Mouse (Mus musculus) C2C12 (cell line): ENCODE data around the gene Gm49333.

Experiments
- CEBPB ChIP-seq: IDR thresholded peaks from one replicate; pipeline ENCODE4 v1.6.1; 2011; ENCODE audit warnings: low read depth, mild to moderate bottlenecking, control low read depth, moderate library complexity
- CTCF ChIP-seq: IDR thresholded peaks from one replicate; pipeline ENCODE4 v1.5.1; 2011; ENCODE audit not compliant: control insufficient read depth, insufficient read depth, insufficient read length
- MAX ChIP-seq: IDR thresholded peaks from one replicate; pipeline ENCODE4 v1.6.1; 2011; ENCODE audit warnings: mild to moderate bottlenecking, control low read depth
- USF1 ChIP-seq: IDR thresholded peaks from one replicate; pipeline ENCODE4 v1.6.1; 2011; ENCODE audit warnings: low read depth, mild to moderate bottlenecking, control low read depth, moderate library complexity

GRCm38 (mm10) chr16:20693111-20693701 lies 81.8 kb downstream of the Gm49333 start, which contains the start of gene Fam131a:
- no peak for TF ChIP-seq CTCF
- no peak for TF ChIP-seq MAX
- TF ChIP-seq CEBPB: no peak
- TF ChIP-seq USF1: no peak
